Mouse (Mus musculus): ENCODE data around the gene Trappc3l. TPM values are rescaled to one million over a fixed set of nuclear protein-coding genes. Genes with fewer than 3 reads are reported as not detected.

Trappc3l gene
- total RNA-seq, 2 experiments from 2014 or later = not detected

DNA sequence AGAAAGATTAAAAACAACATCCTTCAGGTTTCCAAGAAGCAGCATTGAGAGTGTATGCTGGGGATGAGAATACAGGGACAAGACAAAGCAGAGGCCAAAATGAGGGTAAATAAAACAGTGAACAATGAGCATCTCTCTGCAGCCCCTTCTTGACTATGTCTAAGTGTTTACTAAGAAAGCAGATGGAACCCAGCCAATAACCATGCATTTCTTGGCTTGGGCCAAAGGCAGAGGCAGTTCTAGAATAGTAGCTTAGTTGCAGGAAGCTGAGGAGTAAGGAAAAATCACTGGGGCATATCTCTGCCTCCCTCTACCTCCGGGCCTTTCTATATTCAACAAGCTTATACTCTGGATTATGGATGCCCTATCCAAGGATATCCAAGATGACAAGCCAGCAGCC is 53.1 kb downstream of the Trappc3l start:
- intact Hi-C loops (cut with DNase I) = no loop called here

DNA sequence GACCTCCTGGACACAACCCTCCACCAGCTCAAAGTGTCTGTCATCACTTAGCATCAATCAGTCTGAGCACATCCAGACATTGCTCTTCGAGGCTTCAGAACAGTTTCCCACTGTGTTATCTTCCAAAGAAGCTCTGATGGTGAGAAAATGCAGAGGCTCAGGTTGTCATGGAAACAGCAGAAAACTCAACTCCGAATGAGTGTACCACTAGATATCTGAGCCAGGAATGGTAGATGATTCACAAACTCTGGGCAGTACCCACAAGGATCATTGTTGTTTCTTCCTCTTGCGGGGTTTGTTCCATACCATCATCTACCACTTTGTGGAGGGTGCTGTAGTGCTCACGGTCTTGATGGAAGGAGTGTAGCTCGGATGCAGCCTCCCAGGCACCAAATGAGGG is 54.5 kb downstream of the Trappc3l start:
- DNase-seq = no peak
- intact Hi-C loops (cut with DNase I) = no loop called here

More for the DNA sequence above, 53.1 kb downstream of the Trappc3l start:
- DNase-seq = no peak

DNA sequence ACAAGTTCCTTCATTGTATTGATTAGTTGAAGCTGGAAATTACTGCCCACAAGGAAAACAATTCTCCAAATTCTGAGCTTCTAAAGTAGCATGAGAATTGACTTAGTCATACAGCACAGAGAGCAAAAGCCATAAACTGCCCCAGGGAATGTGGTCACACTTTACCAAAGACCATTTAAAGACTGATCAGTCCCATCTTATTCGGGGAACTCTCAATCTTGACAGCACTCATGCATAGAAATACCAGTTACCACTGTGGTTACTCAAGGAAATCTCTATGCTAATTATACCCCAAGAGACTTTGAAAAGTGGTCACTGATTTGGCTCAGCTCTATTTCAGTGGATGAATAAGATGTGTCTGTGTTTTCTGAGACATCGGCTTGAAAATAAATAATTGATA is 57.8 kb downstream of the Trappc3l start:
- intact Hi-C loops (cut with DNase I) = loop anchor here (5.0 kb wide), 3 partner anchors 108 to 227 kb away; partner anchors contain the start of gene Tspyl1
- DNase-seq = no peak

DNA sequence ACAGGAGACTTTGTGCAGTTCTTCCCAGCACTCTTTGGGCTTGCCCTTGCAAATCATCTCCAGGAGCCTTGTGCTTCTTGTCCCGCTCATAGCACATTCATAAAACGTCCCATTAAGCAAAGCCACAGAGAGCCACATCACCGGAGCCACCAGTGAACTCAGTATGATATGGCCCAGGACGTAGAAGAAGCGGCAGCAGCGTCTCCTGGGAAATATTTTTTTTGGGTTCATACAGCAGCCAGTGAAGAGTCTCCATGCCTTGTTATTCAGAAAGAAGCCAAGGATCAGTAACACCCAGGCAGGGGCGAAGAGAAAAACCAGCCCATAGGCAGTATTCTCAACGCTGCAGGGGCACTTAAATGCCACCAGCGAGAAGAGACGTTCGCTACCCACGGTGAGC is 58.6 kb downstream of the Trappc3l start:
- intact Hi-C loops (cut with DNase I) = loop anchor here (2.0 to 5.0 kb wide), 4 partner anchors 59 to 226 kb away; partner anchors contain the start of genes Trappc3l and Tspyl1
- peak in 1 of 2 experiments; percentile 6 for DNase-seq

DNA sequence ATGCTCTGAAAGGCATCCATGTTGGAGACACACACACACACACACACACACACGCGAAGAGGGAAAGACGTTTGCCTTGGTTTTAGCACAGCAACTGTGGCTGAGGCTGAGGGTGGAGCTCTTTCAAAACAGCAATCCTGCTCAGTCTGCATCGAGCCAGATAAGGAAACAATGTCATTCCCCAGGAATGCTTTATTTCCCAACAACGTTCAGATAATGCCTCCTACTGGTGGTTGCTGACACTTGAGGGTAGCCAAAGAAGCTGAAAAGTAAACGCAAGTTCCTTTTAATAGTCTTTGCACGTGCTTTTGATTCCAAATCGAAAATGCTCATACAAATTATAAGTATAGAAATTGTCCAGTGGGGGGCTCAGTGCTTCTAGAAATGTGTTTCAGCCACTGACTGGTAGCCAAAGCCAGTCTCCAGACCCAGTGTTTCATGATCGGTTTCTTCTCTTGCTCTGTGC is 59.1 kb downstream of the Trappc3l start, which contains the start of gene Calhm5:
TSS of gene Calhm5 (minus strand) at position 102 of the 466 bp plus-strand sequence.
- DNase-seq = peak; percentile 27 to 52
- intact Hi-C loops (cut with DNase I) = loop anchor here (2.0 to 5.0 kb wide), 4 partner anchors 60 to 226 kb away; partner anchors contain the start of genes Trappc3l and Tspyl1

DNA sequence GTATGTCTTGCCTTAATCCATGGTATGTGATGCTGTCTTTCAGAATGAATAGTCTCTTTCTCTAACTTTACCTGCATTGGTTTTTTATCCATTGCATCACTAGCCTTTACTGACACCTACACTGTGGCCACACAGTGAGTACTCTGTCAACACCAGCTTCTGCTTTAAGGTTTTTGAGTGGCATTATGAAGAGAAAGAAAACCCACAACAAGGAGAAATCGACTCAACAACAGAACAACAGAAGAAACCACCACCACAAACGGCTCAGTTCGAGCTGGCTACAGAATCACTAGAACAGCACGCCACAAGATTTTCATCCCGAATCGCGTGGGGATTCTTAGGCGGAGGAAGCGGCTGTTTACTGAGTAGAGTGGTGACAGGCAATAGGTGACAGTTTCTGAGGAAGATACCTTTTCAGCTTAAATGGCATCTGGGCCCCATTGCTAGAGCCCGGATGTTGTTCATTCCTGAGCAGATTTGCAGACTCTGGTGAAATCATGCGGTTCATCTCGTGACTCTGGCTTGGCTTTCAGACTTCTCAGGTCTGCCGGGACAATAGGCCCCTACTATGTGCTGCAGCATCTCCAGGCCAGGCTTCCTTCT is 73.6 kb downstream of the Trappc3l start:
- DNase-seq = no peak
- intact Hi-C loops (cut with DNase I) = no loop called here

DNA sequence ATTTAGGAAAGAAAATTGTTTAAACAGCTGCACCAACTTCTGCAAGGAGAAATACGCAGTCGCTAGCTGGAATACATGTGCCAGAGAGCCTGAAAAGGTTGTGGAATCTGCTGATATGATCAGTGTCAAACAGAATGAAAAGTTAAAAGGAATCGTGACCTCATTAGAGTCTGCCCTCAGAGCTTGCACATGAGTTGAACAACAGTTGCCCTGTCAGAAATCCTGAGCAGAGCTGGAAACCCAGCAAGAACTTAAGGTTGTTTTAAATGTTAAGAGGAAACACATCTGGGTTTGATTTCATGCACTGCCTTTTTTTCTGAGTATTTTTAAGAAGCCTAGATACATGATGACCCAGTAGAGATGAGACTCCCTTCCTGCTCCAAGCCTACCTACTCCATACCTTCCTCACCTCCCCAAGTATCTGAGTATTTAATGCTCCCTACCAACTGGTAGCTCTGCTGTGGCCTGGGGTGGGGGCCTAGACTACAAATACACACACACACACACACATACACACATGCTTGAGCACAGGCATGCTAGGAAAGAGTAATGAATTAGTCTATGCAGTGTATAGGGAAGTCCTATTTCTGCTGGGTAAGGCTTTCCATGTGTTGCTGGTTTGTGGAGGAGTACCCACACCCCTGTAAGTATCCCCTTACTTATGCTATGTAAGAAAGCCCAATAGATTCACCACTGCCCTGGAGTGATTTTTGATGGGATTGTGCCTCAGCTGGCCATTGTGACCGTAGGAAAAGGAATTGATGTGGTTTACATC is 74.8 kb downstream of the Trappc3l start:
- intact Hi-C loops (cut with DNase I) = no loop called here
- no peak for DNase-seq

DNA sequence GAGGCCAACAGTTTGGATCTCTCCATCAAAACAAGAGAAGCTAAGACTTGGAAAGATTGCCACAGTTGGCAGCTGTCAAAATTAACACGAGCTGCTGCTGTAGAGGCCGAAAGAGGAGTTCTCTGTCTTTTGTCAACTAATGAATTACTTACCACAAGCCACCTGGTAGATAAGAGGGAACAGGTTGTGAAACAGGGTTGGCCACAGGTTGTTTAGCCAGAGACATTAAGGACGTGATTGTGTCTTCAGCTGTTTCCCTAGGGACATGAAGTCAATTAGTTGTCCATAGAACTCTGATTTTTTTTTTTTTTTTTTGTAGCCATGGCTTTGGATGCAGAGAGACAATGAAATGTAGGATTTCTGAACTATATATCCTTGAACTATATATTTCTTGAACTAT is 79.7 kb downstream of the Trappc3l start:
- intact Hi-C loops (cut with DNase I) = no loop called here
- no peak for DNase-seq

DNA sequence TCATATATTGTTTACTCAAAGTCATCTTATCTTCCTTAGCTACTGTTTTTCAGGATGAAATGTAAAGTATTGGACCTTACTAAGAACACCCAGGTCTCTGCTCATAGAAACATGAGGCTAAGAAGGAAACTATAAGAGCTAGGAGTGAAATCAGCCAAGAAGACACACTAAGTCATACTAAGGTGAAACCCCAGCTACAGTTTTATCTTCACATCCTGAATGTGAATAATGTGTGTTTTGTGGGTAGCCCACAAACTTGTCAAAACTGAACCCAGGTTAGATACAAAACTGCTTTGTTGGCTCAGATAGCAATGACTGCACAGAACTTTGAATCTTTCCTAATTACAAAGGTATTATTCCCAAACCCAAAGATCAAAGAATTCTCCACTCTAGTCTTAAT is 80.4 kb downstream of the Trappc3l start:
- intact Hi-C loops (cut with DNase I) = no loop called here
- DNase-seq = no peak

DNA sequence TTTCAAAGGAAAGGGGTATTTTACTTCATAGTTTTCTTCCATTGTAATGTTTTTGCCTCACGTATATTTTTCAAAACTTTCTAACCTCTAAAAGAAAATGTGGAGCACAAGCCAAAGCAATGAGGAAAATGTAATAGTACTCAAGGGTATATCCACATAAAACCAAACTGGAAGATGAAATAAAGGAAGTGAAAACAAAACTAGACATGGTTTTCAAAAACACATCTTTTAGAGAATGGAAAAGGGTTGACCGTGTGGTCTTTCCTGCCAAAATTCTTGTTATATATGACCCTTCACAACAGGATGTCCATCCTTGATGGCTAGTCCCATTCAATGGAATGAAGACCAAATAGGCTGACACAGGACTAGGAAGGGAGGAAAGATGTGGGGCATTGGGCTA is 81.0 kb downstream of the Trappc3l start:
- no peak for DNase-seq
- intact Hi-C loops (cut with DNase I) = no loop called here

DNA sequence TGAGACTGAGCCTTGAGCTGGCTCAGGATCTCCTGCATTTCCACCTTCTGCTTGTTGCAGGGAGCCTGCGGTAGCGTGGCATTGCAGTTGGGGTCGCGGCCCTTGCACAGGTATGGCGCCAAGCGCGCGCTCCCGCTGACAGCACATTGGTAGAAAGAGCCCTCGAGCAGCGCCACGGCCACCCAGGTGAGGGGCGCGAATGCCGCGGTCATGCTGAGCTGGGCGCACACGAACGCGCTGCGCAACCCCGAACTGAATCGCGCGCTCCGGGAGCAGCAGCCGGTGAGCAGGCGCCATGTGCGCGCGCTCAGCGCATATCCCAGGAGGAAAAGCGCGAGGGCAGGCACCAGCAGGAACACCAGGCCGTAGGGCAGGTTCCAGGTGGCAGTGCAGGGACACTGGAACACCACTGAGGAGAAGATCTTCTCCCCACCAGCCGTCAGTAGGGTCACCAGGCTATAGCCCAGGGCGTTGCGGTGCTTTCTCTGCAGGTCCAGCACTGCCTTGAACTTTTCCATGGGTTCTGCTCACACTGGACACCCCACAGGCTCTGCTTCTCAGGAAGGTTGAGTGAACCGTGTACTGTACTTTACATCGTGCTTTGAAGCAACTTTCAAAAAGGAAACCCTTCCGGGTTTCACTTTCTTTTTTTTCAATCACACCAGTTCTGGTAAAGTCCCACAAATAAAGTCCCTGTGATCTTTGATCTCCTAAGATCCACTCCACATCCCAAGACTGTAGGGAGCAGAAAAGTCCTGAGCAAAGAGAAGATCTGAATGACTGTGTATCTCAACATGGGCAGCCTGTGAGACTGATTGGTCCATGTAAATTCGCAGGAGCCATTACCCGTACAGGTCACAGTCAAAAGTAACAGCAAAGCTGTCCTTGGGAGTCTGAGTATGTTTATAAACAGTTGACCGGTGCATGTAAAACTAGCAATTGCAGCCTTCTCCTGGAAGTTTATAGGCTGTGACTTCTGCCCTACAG is 90.3 kb downstream of the Trappc3l start, which contains the start of gene Calhm6:
TSS of gene Calhm6 (minus strand) at position 593 of the 987 bp plus-strand sequence.
- intact Hi-C loops (cut with DNase I) = no loop called here
- DNase-seq = peak; percentile 41 to 46

DNA sequence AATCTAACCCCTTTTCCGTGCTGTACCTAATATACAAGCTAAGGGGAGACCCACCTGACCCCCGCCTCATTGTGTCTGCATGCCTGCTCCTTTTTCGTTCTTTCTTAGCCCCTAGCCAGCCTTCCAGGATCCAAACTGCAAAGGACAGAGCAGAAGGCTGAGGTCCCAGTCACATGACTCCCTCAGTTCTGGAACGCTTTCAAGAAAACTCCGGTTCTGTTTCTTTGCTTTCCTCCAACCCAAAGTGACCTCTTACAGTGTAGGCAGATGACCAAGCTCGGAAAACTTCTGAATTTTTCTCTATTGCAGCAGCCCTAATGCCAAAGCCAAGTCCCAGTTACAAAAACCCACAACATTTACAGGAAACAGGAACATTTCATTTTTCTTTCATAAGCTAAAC is 91.0 kb downstream of the Trappc3l start:
- intact Hi-C loops (cut with DNase I) = no loop called here
- DNase-seq = peak; percentile 11 to 42

DNA sequence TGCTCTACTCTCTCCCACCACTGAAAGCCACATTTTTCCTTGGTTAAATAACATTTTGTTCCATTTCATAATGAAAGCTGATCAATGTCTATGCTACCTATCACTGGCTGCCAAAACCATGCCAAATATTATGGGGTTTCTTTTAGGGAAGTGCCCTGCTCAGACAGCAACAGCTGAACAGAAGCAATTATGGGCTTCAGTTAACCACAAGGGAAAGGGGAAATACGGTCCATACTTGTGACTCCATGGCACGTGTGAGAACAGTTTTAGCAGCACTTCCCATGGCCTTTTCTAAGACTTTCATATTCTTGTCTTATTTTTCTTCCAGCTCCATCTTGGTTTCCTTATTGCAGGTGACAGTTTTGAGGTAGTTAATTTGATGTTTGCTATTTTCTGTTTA is 94.0 kb downstream of the Trappc3l start:
- intact Hi-C loops (cut with DNase I) = no loop called here
- no peak for DNase-seq

DNA sequence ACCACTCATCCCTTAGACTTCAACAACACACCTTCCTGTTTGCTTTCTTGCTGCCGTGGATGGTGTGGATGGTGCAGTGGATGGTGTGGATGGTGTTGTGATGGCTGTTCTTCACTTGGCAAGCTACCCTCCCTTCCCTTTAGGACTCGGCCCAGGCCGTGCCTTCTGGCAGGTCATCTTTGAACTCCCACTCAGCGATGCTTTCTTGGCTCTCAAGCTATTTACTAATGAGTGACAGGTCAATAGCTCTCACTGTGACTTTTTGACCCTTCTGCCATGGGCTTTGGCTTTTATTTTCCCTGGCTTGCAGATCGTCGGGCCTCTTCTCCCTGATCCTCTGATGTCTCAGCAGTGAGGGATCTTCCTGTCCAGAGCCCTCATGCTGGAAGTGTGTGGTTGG is 99.0 kb downstream of the Trappc3l start:
- intact Hi-C loops (cut with DNase I) = no loop called here
- DNase-seq = no peak

DNA sequence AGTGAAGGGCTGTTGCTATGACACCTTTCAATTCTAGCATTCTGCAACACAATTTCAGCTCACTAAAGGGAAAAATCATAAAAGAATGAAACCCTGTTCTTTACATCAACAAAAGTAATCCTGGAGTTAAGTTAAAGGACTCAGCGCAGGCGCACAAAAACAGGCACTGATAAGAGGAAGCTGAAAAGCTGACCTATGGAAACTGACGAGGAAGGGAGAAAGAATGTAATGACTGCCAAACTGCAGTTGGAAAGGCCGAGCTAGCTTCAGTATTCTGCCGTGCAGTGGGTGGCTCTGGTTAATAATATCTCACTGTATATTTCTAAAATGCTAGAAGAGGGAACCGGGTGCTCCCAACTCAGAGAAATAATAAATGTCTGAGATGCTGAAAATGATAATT is 100.6 kb downstream of the Trappc3l start:
- DNase-seq = no peak
- intact Hi-C loops (cut with DNase I) = no loop called here

DNA sequence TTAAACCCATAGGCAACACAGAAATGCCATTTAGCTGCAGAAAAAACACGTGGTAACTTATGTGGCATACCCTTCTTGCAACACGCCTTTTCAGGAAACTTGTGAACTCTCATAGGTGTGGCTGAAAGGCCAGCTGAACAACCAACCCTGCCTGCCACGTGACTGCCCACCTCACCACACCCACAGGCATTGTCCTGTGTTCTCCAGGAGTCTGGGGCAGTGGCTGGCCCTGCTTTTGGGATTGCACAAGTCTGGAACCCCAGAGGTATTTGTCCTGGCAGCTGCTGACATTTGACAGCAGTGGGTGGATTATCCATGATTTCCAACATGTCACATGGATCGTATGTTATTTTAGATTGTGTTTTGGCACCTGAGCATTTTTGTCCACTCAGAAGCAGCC is 102.4 kb downstream of the Trappc3l start:
- intact Hi-C loops (cut with DNase I) = no loop called here
- no peak for DNase-seq

DNA sequence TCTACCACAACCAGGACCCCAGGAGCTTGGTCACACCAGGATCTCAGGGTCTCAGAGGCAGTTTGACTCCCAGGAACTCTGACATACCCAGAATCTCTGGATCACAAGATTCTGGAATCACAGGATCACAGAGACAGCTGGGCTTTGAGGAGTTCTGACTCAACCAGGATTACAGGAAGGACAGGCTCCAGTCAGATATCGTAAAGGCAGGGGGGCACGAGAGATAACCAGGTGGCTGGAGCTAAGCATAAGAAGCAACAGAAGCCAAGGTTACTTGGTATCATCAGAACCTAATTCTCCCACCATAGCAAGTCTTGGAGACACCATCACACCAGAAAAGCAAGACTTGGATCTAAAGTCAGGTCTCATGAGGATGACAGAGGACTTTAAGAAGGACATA is 104.3 kb downstream of the Trappc3l start:
- intact Hi-C loops (cut with DNase I) = no loop called here
- no peak for DNase-seq

DNA sequence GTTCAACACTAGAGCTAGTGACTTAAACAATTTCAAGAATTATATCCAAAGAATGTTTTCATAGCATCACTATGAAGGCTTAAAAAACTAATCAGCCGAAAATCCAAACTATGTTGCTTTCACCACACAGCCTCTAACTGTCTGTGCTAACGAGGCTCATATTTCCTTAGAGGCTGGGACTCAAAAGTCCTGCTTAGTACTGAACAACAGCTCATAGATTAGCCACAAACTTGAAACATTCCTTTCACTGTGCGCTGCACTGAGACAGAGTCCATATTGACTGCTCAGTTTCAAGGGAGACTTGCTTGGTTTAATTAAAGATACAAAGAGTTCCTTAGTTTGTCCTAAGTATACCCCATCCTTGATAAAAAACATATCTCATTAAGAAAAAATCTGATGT is 112.4 kb downstream of the Trappc3l start:
- intact Hi-C loops (cut with DNase I) = loop anchor here (2.0 to 5.0 kb wide), 2 partner anchors 133 to 177 kb away; partner anchors contain the start of gene Tspyl1
- no peak for DNase-seq

DNA sequence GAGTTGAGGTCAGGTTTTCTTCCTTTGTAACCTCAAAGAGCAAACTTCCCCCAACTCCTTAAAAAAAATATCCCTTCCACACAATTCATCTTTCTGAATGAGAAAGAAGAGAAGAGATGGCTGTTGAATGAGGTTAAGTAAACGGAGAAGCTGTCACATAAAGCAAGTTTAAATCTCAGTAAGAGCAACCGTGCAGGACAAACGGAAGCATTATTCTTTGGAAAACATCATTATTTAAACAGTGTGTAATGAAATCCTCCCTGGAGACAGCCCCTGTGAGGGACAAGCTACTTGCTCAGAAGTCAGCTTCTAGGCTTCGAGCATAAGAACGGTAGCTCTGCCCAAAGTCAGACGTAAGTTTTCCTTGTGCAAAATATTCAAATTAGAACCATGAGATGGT is 113.1 kb downstream of the Trappc3l start:
- intact Hi-C loops (cut with DNase I) = loop anchor here (2.0 to 5.0 kb wide), 2 partner anchors 132 to 176 kb away; partner anchors contain the start of gene Tspyl1

DNA sequence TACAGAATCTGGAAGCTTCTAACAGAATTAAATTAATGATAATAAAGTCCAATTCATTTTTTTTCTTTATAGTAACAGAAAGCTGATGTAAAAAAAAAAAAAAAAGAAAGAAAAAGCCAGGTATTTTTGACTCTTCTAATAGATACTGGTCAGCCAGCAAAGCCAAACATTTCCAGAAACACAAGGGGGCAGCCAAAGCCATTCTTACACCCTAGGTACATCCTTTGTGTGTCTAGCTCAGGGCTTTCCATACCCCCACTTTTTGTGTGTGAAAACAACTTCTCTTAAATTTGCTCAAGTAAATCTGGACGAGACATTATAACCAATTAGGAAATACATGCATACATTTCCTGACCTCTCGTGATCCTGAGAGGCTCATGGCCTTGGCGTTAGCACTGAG is 114.4 kb downstream of the Trappc3l start:
- peak; percentile 10 to 37 for DNase-seq

More for the DNA sequence above, 113.1 kb downstream of the Trappc3l start:
- DNase-seq = no peak

More for the DNA sequence above, 114.4 kb downstream of the Trappc3l start:
- intact Hi-C loops (cut with DNase I) = loop anchor here (2.0 to 5.0 kb wide), 2 partner anchors 130 to 175 kb away; partner anchors contain the start of gene Tspyl1

Data from heart, postnatal 14 days (tissue).